Mouse (Mus musculus) left cerebral cortex, adult 18-20 months (tissue): Measurements from ENCODE around the gene Col23a1. TPM values are rescaled to one million over a fixed set of nuclear protein-coding genes. Genes with fewer than 3 reads are reported as not detected.

Experiments
- DNase-seq, 2 experiments: peaks; one replicate each; pipeline ENCODE4 v3.0.0; 2021 to 2022; ENCODE audit warnings: low spot score in 2 of 2, mixed read lengths in 1 of 2
- total RNA-seq, 2 experiments: library from RNA; stranded (reverse); gene quantifications; 2 replicates each; pipeline ENCODE4 v1.2.3; 2021

Gene Col23a1
- total RNA-seq, 2 experiments from 2014 or later: 8.2 to 14.2 TPM

DNA sequence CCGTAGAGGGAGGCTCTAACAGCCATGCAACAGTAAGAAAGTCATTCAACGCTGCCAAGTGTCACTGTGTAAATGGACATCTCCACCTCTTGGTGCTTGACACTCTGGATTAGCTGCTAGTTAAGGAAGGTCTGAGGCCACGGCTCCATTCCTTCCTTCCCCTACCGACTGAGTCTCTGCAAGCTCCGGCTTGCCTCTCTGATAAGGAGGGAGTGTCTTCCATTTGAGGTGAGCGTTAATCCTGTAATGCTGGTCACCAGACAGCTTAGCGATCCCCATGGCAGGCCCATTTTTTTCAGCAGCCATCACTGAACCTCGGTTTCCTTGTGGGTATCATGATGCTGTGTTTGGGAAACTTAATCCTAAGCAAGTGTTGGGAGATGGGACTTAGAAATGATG lies 140.5 kb downstream of the Col23a1 start:
- no peak for DNase-seq

DNA sequence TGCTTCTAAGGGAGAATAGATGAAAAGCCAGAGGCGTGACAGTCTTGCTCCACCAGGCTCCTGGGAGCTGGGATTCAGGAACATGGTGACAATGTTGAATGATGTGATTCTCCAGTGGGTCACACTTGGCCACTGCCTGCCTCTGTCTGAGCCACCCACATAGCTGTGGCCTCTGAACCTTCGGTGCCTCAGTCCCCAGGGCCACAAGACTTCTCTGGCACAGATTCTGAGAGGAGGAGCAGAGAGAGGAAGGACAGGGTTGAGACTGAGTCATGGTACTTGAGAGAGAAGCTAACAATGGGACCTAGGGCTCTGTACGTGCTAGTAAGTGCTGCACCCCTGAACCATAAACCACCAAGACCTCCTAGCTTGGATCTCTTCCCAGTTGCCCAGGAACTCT lies 141.6 kb downstream of the Col23a1 start:
- no peak for DNase-seq

DNA sequence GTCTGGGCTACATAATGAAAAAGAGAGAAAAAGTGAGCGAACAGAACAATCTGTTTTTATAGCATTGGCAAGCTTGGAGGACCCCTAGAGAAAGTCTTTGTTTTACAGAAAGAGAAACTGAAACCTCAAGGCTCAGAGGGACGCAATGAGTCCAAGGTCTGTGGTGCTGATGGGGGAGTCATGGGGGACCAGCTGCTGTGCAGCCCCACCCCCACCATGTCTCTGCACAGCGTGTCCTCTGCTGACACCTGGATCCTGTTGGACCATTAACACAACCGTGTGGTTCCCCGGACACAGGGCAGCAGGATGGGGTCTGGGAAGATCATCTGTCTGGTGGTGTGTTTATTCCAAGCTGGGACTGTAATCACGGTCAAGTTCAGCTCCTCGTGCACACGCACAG lies 142.2 kb downstream of the Col23a1 start:
- DNase-seq: no peak

DNA sequence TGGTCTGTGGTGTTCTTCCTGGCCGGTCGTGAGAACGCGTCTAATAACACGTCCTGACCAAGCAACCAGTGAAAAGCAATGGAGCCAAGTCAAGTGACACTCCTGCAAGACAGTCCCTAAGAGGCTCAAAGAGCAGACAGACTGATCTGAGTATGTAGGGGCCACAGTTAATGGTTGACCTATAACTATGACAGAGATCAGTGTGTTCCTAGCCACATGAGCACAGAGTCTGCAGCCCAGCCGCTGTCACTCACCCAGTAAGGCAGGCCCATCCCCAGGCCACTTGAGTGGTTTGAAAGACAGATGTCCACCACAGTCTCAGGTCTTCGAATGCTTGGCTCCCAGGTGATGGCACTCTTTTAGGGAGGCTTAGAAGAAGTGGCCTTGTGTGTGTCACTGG lies 152.3 kb downstream of the Col23a1 start:
- no peak for DNase-seq

DNA sequence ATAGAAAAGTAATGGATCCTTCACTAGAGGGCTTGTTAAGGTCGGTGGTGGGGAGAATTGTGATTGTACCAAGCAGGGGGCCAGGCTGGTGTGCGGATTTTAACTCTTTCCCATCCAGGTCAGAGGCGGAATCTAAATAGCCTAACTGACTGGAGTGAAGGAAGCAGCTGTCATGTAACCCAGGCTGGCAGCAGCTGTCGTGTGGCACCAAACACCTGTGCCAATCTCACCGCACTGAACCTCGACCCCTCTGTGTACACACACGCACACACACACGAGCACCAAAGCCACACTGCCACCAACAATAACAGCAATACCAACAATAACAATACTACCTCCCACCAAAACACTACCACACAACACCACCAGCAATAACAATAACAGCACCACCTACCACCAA lies 152.9 kb downstream of the Col23a1 start:
- DNase-seq: no peak

DNA sequence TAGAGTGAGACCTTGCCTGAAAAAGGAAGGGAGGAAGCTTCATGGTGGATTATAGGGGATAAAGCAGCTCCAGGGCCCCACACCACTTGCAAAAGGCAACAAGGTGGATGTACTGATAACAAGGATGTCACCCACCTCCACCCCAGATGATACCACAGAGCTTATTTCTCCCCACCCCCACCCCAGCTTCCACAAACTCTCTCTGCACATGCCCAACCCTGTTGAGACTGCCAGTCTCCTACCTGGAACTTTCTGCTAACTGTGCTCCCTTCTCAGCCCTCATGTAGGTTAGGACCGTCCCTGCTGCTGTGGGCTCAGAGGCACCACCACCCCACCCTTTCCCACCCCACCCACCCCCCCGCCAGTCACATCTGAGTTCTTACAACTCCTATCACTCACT lies 154.1 kb downstream of the Col23a1 start:
- no peak for DNase-seq

DNA sequence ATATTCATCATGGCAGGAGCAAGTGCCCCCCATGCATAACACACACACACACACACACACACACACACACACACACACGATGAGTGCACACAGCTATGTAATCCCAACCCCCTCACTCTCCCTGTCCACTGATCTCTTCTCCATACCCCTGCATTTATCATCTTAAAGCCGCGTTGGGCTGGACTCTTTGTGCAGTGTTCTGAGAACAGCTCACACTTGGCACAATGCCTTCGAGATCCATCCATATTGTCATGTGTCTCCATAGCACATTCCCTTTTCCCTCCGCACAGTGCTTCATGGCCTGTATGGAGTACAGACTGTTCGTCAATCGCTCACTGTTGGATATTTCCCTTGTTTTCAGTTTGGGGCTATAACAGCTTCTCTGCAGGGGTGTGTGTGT lies 154.9 kb downstream of the Col23a1 start:
- no peak for DNase-seq

DNA sequence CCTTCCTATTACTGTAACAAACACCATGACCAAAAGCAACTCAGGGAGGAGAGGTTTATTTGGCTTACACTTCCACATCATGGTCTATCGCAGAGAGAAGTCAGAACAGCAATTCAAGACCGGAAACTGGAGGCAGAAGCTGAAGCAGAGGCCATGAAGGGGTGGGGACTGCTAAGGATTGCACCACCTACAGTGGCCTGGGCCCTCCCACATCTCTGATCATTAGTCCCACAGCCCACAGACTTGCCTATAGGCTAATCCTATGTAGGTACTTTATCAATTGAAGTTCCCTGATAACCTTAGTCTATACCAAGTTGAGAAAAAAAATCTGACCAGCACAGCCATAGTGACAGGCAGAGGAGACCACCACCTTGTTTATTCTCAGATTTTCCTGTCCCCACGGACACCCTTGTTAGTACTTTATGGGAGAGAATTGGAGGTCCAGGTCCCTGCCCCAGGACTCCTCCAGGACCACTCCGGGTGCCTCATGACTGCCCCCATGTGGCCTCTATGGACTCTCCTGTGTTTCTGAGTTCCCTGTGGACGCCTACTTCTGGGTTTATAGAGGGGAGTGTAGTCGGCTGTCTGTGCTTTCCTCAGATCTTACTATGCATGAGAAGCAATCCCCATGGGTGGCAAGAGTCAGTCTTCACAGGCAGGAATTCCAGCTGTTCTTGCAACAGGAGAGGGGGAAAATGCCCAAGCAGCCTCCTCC lies 157.1 kb downstream of the Col23a1 start:
- peak; percentile 41 to 60 for DNase-seq

DNA sequence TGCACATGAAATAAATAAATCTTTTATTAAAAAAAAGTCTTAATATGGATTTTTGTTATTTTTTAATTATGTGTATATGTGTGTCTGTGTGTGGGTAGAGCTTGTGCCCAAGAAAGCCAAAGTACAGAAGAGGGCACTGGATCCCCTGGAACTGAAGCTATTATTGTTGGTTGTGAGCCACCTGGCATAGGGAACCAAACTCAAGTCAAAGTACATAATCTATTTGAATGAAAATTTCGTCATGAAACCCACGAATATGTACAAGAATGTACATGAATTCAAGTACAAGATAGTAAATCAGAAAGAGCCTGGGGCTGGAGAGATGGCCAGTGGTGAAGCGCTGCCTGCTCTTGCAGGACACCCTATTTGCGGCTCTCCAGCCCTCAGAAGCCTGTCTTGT lies 158.5 kb downstream of the Col23a1 start:
- DNase-seq: no peak

DNA sequence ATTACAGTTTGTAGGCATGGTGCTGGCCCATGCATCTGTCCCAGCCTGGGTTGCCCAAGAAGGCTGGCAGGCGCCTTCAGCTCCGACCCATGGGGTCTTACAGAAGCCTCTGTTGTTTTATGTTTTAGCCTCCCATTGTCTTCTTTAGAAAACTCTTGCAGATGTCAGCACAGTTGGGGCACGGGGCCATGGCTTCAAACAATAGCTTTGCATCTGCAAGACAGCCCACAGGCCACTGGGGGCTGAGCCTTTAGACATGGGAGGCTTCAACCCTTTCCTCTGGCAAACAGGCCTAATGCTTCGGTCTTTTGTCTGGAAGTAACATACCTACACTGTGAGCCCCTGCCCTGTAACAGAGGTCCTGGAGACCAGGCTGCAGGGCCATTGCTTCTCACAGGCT lies 159.0 kb downstream of the Col23a1 start:
- no peak for DNase-seq

DNA sequence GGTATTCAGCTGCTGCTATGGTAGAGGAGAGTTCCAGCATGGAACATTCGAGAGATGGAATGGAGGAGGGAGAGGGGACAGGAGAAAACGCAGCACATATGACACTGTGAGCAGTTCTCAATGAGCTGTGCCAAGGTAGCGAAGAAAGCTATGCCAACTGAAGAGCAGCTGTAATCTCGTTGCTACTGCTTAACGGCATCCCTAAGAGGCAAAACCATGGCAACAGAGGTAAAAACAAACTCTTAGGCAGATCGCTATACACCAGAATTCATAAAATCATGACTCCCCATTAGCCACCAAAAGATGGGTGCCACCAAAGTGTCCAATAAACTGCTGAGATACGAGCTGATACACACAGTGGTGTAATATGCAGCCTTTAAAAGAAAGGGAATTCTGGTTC lies 160.2 kb downstream of the Col23a1 start:
- DNase-seq: peak in 1 of 2 experiments; percentile 11

DNA sequence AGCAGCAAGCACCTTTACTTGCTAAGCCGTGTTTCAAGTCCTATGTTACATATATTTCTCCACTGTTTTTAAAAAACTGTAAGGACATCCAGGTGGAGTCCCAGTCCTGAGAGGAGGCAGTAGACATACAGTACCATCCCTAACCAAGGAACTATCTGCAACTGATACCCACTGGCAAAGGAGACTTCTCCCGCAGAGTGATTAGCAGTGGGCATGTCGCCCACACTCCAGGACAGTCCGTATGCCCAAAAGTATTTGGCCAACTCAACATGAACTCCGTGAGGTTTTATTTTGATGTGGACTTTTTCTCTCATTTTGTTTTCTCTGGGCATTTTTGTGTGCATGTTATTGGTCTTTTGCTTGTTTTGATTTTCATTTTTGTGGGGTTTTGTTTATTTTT lies 161.6 kb downstream of the Col23a1 start:
- no peak for DNase-seq

DNA sequence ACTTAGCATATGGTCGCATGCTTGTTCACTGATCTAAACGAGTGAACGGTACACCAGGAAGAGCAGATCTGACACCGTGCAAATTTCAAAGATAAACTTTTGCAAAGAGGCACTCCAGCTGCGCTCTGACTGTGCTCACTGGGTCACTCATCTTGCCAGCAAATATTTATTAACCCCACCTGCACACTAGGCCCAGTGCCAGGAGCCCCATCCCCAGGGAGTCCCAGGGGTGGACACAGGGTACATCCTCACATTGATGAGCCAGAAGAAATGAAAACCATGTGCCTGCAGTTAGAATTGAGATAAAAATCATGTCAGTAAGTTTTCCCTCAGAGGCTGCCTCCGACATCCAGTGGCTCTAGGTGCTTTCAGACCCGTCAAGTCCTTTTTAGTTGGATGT lies 162.2 kb downstream of the Col23a1 start:
- no peak for DNase-seq

DNA sequence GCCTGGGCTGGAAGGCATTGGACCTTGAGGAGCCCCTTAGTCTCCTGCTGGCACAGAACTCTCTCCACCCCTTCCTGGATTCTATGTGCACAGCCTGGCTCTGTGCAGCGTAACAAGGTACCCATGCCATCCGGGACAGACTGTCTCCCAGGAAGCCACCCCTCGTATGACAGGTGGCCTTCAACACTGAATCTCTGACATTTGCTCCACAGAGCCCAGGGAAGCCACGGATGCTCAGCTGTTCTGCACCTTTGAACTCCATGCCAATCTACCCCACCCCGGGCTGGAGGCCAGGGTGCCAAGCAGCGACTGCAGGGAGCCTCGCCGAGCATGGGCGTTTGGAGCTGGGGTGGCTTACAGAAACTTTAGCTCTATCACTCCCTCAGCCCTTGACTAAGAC lies 164.0 kb downstream of the Col23a1 start:
- no peak for DNase-seq

DNA sequence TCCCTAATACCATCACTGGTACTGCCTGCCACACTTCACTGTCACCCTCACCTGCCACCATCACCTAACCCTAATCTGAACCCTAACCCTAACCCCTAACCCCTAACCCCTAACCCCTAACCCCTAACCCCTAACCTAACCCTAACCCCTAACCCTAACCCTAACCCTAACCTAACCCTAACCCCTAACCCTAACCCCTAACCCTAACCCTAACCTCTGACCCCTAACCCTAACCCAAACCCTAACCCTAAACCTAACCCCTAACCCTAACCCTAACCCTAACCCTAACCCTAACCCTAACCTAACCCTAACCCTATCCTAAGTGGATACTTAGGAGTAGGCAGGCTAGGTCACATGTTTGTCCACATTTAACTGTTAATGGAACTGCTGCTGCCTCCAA lies 165.8 kb downstream of the Col23a1 start:
- no peak for DNase-seq

DNA sequence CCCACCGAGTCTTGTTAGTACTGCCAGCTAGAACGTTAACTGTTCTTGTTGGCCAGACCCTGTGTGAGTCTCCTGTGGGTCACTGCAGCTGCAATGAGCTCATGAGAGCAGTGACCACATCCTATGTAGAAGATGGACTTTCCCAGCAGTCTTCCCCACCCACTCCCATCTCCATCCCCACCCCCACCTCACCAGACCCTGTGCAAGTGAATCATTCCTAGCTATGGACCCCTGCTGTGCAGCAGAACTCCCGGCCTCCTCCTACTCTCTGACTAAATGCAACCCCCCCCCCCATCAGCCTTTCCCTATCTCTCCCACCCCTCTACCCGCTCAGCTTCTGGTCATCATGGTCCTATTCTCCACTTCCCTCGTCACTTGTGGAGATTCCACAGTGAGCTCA lies 167.9 kb downstream of the Col23a1 start:
- DNase-seq: no peak

DNA sequence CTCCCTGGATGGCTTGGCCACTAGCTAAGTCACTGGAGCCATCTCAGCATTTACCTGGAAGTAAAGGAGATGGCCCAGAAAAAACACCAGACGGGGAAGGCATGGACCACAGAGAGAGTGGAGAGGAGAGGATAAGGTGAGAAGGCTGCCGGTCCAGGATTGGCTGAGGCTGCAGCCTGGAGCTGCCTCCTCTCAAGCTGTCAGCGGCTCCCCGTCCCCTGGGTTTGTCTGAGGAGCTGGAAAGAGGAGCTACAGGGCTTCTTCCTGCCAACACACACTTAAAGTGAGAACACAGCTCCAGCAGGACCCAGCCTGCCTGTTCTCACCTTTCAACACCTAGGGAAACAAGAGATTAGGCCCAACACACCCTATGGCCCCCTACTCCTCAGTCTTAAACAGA lies 168.9 kb downstream of the Col23a1 start:
- no peak for DNase-seq

DNA sequence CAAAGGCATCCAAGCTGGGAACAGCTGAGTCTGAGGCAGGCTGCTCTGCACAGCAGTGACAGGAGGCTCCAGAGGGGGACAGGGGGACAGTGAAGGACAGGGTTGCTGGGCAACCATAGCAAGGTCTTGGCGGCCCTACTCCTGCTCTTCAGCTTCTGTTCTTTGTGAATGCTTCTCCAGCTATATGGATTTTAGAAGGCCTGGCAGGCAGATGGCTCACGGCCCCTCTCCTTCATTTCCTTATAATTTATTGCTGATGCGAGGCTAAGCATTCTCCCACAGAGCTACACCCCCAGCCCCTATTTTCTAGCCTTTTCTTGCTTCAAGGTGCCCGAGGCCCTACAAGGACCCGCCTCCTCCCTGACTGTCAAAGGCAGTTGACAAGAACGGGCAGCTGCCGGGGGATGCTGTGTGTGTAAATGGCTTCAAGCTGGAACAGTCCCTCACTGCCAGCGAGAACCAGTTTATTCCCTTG lies 169.9 kb downstream of the Col23a1 start:
- DNase-seq: no peak

DNA sequence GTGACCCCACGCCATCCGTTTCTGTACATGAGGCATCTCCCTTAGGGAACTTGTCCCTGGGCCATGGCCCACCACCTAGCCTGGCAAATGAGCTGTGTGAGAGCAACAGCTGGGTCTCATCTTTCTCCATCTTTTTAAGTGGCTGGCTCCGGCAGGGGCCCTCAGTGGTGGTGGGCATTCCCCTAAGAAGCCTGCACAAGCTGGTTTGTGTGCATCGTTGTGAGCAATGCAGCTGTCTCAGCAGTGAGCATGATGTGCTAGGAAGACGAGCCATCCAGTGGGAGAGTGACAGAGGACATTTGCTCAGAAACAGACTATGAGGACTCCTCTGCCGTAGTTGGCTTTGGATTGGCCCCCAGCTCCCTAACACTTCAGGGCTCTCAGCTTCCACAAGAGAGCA lies 179.0 kb downstream of the Col23a1 start:
- no peak for DNase-seq

DNA sequence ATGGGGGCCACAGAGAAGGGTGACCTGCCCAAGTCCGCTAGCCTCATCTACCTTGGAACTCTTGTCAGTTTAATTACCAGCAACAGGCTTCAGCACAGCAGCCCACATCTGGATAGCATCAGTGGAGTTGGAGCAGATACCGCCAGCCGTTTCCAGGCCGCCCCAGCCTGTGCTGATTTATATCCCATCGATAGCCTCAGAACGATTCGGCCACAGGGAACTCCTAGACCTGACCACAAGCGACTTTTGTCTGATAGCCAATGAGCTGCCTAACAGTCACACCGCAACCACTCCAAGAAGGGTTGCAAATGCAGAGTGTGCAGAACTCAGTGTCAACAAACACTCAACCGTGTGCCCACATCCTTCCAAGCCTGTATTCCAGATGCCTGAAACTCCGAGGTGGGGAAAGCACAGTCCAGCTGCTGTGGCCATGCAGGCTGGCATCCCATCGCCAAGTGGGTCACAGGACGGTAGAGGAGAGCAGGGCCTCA lies 179.7 kb downstream of the Col23a1 start:
- DNase-seq: no peak

DNA sequence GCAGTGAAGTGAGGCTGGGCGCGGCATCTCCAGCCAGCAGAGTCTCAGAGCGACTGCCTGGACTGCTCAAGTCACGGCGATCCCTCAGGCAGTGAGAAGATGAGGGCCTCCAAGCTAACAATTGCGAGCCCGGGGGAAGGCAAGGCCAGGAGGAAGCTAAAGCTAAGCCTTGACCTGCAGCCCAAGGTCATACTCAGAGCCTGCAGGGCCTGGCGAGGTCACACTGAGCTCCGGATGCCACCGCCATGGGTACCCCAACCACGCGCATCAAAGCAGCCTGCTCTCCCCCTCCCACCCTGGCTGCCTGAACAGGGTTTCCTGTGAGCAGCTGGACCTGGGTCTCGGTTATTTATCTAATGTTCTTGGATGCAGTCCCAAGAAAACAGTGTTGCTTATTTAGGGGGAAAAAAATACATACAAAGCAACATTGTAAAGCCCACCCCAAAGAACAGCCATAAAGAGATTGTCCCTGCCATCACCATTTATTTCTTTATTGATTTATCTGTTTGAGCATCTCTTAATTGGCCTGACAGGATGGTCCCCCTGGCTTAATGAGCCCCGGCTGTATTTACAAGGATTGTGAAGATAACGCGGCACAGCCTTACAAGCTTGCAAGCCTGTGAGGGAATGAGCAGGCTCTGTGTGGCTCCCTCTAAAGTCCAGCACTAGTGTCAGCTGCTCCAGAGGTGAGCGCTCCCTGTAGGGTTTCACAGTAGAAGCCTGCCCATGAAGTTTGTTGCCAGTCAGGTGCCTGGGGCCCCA lies 180.8 kb downstream of the Col23a1 start:
- no peak for DNase-seq

DNA sequence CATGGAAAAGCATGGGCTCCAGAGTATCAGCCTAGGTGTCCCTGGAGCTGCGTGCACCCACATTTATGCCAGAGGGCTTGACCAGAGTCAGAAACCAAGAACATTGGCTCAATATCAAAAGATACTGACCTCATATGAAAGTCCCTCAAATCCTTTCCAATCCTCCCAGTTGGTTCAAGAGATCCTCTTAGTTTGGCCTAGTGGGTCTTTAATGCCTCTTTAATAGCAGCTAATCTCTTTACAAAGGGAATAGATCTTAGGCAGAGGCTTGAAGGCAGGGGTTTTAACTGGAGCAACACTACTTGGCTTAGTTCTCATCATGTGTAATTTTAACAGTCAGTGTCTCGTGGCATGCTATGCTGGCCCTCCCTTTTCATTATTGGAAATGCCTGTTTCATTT lies 184.0 kb downstream of the Col23a1 start:
- no peak for DNase-seq

DNA sequence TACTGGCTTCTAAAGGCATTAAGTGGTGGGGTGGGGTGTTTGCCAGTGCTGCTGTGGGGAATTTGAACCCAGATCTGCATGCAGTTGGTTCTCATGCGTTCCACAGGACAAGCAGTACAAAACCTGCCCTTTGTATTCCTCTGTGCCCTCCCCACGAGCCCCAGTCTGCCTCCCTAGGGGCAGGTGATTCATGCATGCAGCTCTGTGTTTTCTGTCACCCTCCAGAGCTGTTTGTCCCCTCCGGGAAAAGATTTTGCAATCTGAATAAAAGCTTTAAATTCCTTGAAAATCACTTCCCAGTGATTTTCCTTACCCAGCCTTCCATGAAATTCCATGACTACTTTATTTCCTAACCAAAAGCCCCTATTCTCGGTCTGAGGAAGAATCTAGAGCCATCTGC lies 186.8 kb downstream of the Col23a1 start:
- no peak for DNase-seq
